8 mouse cellular contexts compared by ENCODE assay signal in genomic region chr10:4333319-4333718, GRCm38 (mm10). TPM values are rescaled to one million over a fixed set of nuclear protein-coding genes. Genes with fewer than 3 reads are reported as not detected.
DNase-seq lines count a peak whose midpoint lies in the region; ATAC-seq and TF ChIP-seq lines count a peak whose summit lies in the region.

No protein-coding gene starts in this region.

- peak; percentile 86 for TF ChIP-seq CTCF in forebrain, postnatal 0 days (IDR thresholded peaks at IDR 0.05; ENCODE audit: low read depth)

- H3K27ac ChIP-seq in forebrain, postnatal 0 days (ENCODE audit: low read depth, low read length), result no peak overlapping the region
- peak overlapping the region; percentile 70 for H3K27ac ChIP-seq in hindbrain, embryonic 10.5 days

- peak overlapping the region; percentile 52; the same call in 1 of the 2 replicates for H3K4me2 ChIP-seq in forebrain, postnatal 0 days (ENCODE audit: low read depth)

- H3K36me3 ChIP-seq in forebrain, postnatal 0 days (ENCODE audit: insufficient read depth), result no peaks in the 10 kb centered on the region
- no peaks in the 10 kb centered on the region for H3K36me3 ChIP-seq in hindbrain, embryonic 10.5 days

- ATAC-seq in forebrain, postnatal 0 days, result peak; percentile 70

- WGBS in forebrain, postnatal 0 days, result 9% methylated on average over 8 of the region's 8 CpGs
- 10% methylated on average over 8 of the region's 8 CpGs for WGBS in hindbrain, embryonic 10.5 days

- no peaks in the 10 kb centered on the region for H3K27me3 ChIP-seq in forebrain, postnatal 0 days (ENCODE audit: insufficient read depth, low read length)
- no peaks in the 10 kb centered on the region for H3K27me3 ChIP-seq in hindbrain, embryonic 10.5 days (ENCODE audit: insufficient read depth, poor library complexity, severe bottlenecking)

- peak; percentile 44 for DNase-seq in layer of hippocampus, adult 11-12 months (ENCODE audit: low spot score)
- DNase-seq in layer of hippocampus, adult 9-10 months (ENCODE audit: low spot score), result no peak
- DNase-seq in cerebellum, adult 11 months, result peak; percentile 35
- peak; percentile 77 for DNase-seq in forebrain, postnatal 0 days
- peak; percentile 56 for DNase-seq in hindbrain, embryonic 10.5 days (ENCODE audit: low spot score)
- DNase-seq in layer of hippocampus, postnatal 14 days (ENCODE audit: low spot score in 2 of 2), result peak; percentile 51 to 62
- peak; percentile 75 for DNase-seq in lung, postnatal 36 days
- peak; percentile 50 for DNase-seq in skeletal muscle tissue, adult 2 months (ENCODE audit: low read depth, low spot score)

- no peaks in the 10 kb centered on the region for H3K4me1 ChIP-seq in forebrain, postnatal 0 days (ENCODE audit: insufficient read depth)
- H3K4me1 ChIP-seq in hindbrain, embryonic 10.5 days (replicated peaks), result peaks cover 28% of the 10 kb centered on the region

- H3K9ac ChIP-seq in forebrain, postnatal 0 days, result no peak overlapping the region

- H3K4me3 ChIP-seq in forebrain, postnatal 0 days (ENCODE audit: low read depth, low read length), result no peak overlapping the region
- peak overlapping the region; percentile 48; the same call in 1 of the 2 replicates for H3K4me3 ChIP-seq in hindbrain, embryonic 10.5 days

- H3K9me3 ChIP-seq in forebrain, postnatal 0 days (ENCODE audit: low read length), result no peaks in the 10 kb centered on the region
- H3K9me3 ChIP-seq in hindbrain, embryonic 10.5 days, result no peaks in the 10 kb centered on the region

RNA-seq across cellular contexts. Expression of gene Zbtb2, which starts 54.6 kb away (rescaled TPM):
- 20.0 and 24.2 TPM in 2 replicates for total RNA-seq in forebrain, postnatal 0 days (2014; rRNA removed)
- 15.2 and 15.7 TPM in 2 replicates for polyA plus RNA-seq in forebrain, postnatal 0 days (2015; fragmentation: Nextera tagmentation; extraction: Ambion mirVana)
- 18.1 and 20.1 TPM in 2 replicates for polyA plus RNA-seq in hindbrain, embryonic 10.5 days (2016; fragmentation: Nextera tagmentation; extraction: Ambion mirVana)
- 10 to 100 TPM in 1 of 2 experiments, 1 to 10 TPM in 1; 9.9 to 10.6 TPM for total RNA-seq in layer of hippocampus, postnatal 14 days (2021)
